Mouse (Mus musculus): ENCODE measurements around the gene Six1. TPM values are rescaled to one million over a fixed set of nuclear protein-coding genes. Genes with fewer than 3 reads are reported as not detected.

Six1 gene
- total RNA-seq, 1 experiment from 2014 or later: not detected

GRCm38 (mm10) chr12:73050811-73051580 lies 2.7 kb downstream of the Six1 start:
- ATAC-seq (ENCODE audit: extremely low read depth, insufficient number of reproducible peaks, low FRiP score, poor library complexity, severe bottlenecking): no peak

DNA sequence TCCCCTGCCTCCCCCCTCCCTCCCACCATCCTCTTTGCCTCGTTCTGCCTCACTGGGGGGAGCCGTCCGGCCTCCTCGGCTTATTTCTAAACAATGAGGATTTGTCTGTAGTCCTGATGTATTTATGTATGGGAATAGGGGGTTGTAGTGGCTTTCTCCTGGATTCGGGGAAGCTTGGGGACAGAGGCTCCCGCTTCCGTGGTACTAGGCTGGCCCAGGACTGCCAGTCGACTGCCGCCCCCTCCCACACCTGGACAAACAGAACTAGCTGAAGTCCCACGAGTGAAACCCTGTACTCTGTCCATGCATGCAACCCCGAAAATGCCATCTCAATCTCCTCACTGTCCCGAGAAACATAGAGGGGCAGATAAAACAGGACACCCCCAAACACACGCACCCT lies 3.4 kb downstream of the Six1 start:
- ATAC-seq (ENCODE audit: extremely low read depth, insufficient number of reproducible peaks, low FRiP score, poor library complexity, severe bottlenecking): no peak

- no peak for ATAC-seq (ENCODE audit: extremely low read depth, insufficient number of reproducible peaks, low FRiP score, poor library complexity, severe bottlenecking)
Observed at GRCm38 (mm10) chr12:73049520-73050225, 4.0 kb downstream of the Six1 start.

GRCm38 (mm10) chr12:73048537-73048936 lies 5.2 kb downstream of the Six1 start:
- ATAC-seq (ENCODE audit: extremely low read depth, insufficient number of reproducible peaks, low FRiP score, poor library complexity, severe bottlenecking): no peak

DNA sequence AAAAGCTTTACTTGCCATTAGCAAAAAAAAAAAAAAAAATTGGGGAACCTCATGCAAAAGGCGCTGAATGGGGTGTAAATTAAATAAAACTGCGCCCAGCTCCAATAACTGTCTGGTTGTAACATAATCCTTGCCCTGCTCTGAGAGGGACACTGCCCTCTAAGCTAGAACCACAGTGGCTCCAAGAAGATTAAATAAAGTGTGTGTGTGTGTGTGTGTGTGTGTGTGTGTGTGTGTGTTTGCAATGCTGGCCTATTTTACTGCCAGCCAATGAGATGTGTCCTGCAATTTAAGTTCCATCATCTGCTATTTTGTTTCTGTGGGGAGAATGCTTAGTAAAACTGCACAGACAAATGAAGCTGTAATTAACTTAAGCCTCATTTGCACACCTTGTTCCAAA lies 6.1 kb downstream of the Six1 start:
- ATAC-seq (ENCODE audit: extremely low read depth, insufficient number of reproducible peaks, low FRiP score, poor library complexity, severe bottlenecking): no peak

- ATAC-seq (ENCODE audit: extremely low read depth, insufficient number of reproducible peaks, low FRiP score, poor library complexity, severe bottlenecking): no peak
Observed at GRCm38 (mm10) chr12:73046607-73047180, 7.0 kb downstream of the Six1 start.

DNA sequence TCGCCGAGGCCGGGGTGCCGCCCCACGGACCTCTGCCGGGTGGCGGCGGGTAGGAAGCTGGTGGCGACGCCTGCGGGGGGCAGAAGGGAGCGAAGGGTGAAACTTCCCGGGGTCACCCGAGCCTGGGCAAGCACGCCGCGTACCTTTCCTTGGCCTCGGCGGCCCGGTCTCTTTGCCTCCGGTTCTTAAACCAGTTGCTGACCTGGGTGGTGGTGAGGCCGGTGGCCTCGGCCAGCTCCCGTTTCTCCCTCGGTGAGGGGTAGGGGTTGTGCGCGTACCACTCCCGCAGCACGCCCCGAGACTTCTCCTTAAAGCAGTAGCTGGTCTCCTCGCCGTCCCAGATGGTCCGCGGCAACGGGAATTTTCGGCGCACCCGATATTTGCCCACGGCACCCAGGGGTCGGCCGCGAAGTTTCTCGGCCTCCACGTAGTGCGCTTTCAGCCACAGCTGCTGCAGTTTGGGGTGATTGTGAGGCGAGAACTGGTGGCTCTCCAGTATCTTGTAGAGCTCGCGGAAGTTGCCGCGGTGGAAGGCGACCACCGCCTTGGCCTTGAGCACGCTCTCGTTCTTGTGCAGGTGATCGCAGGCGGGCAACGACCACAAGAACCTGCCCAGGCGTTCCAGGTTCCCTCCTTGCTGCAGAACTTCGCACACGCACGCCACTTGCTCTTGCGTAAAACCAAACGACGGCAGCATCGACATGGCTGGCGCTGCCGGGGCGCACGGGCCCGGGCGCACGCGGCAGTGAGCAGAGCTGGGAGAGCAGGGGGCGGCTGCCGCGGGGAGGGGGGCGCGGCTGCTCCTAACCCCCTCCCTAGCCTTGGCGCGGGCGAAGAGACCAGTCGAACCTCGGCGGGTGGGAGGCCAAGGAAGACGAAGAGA lies 7.7 kb downstream of the Six1 start:
- ATAC-seq (ENCODE audit: extremely low read depth, insufficient number of reproducible peaks, low FRiP score, poor library complexity, severe bottlenecking): no peak

DNA sequence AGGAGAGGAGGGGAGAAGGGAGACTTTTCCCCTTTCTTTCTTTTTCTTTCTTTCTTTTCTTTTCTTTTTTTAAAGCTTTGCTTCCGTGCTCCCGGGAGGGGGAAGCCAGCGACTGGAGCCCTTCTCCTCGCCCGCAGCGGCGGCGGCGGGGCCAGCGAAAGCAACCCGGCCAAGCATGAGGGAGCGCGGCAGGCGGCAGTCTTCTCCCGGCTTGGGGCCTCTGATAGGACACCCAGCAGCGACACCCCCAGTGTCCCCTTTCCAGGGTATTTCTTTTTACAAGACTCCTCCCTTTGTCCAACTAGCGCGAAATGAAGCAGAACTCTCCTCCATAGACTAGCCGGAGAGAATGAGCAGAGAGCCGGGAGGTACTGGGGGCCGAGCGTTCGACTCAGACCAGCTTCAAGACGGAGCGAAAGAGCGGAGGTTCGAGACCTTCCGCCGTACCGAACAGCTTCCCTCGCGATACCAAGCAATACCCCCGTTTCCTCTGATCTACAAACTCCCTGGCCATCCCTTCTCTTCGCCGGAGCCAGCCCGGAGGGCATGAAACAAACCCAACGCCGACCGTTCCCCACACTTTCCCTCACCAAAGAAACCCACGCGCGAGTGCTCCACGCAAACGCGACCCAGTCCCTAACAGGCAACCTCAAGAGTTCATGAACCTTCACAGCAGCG lies 8.5 kb downstream of the Six1 start:
- no peak for ATAC-seq (ENCODE audit: extremely low read depth, insufficient number of reproducible peaks, low FRiP score, poor library complexity, severe bottlenecking)

GRCm38 (mm10) chr12:73044221-73045045 lies 9.3 kb downstream of the Six1 start:
- ATAC-seq (ENCODE audit: extremely low read depth, insufficient number of reproducible peaks, low FRiP score, poor library complexity, severe bottlenecking): no peak

DNA sequence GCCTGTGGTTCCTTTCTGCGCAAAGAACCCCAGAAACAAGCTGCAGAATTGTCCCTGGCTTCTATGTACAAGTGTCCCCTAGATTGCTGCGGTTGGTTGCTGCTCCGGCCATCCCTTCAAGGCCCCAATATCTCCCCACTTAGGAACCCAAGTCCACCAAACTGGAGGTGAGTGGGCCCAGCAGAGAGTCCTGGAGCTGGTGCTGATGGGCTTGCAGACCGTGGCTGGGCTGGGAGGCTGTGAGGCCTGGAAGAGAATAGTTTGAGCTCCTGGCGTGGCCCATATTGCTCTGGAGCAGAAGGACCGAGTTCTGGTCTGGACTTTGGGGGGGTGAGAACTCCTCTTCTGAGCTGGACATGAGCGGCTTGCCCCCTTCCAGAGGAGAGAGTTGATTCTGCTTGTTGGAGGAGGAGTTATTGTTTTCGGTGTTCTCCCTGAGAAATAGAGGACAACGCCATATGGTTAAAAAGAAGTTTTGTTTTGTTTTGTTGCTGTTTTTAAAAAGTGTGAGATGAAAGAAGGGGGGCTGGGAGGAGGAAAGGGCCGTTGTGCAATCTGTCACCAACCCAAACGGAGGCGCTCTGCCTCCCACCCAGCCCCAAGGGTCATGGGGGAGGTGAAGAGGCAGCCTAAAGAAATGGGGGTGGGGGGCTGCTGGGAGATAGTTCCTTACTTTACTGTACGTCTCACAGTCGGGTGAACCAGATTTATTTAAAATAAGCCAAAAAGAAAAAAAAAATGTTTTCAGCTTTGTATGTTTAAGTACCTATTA lies 10.1 kb downstream of the Six1 start:
- ATAC-seq (ENCODE audit: extremely low read depth, insufficient number of reproducible peaks, low FRiP score, poor library complexity, severe bottlenecking): no peak

DNA sequence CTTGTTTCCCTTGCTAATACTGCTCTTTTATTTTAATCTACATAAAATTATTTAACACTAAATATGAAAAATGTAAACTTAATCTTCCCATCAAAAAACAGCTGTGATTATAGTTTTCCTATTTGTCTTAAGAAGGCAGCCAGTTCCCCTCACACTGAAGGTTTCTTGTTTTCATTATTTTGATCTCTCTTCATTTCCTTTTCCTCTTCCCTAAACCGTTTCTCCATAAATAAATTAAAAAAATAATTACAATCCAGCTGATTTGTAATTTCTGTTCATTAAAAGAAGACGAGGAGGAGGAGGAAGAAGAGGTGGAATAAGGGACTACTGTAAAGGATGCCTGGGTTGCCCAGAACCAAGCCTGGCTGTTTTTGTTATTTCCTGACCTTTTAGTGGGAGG lies 10.8 kb downstream of the Six1 start:
- ATAC-seq (ENCODE audit: extremely low read depth, insufficient number of reproducible peaks, low FRiP score, poor library complexity, severe bottlenecking): no peak

DNA sequence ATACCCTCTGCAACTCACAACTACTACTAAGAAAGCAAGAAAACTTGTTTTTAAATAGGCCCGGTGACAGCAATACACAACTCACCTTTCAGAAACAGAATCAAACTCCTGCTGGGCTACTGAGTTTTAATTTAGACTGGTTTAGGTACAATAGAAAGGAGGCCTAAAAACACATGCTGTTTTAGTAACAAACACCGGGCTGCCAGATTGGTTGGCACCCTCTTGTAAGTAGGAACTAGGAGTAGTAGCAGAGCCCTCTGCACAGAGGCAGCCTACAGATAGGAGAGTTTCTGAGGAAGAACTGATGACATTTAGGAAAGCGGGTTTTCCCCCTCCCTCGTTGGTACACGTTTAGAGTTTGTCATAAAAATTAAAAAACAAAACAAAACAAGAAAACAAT lies 11.3 kb downstream of the Six1 start:
- no peak for ATAC-seq (ENCODE audit: extremely low read depth, insufficient number of reproducible peaks, low FRiP score, poor library complexity, severe bottlenecking)

DNA sequence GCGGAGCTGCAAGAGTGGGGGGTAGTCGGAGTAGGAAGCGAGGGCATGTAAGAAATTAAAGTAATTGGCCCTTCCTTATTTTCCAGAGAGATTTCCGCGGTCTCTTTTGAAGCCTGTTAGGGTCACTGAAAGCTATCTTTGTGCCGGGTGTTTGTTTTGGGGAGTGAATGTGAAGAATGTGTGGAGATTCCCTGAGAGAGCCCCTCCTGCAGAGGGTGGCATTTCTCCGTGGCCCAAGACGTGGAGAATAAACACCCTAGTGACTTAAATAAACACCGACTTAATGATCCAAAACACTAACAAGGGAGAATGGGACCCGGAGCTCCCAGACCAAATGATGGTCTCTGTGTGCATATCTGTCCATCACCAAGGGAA lies 12.4 kb downstream of the Six1 start:
- no peak for ATAC-seq (ENCODE audit: extremely low read depth, insufficient number of reproducible peaks, low FRiP score, poor library complexity, severe bottlenecking)

DNA sequence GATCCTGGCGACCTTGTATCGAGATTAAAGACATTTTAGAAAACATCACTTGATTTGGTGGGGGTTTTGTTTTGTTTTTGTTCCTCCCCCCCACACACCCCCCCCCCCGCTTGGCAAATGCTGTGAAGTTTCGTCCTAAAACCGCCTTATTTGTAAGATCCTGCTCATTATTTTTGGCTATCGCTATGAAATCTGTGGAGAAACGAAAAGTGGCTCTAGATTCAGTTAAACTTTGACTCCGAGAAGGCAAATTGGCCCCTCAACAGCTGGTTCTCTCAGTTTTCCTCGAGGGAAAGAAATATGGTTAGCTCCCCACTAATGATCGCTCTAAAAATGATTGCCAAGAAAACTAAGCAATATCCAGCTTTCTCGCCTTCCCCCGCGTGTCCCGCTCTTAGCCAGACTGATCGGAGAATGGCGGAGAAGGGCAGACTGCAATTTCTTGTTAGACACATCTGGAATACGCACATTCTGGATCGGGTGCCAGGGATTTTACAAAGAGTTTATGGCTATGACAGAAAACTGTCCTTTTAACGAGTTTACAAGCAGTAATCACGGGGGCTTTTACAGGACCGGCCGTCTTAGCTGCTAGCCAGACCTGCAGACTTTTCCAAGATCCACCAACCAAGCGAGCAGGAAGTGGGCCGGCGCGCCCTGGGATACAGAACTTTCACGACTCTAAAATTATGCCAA lies 13.0 kb downstream of the Six1 start:
- no peak for ATAC-seq (ENCODE audit: extremely low read depth, insufficient number of reproducible peaks, low FRiP score, poor library complexity, severe bottlenecking)

DNA sequence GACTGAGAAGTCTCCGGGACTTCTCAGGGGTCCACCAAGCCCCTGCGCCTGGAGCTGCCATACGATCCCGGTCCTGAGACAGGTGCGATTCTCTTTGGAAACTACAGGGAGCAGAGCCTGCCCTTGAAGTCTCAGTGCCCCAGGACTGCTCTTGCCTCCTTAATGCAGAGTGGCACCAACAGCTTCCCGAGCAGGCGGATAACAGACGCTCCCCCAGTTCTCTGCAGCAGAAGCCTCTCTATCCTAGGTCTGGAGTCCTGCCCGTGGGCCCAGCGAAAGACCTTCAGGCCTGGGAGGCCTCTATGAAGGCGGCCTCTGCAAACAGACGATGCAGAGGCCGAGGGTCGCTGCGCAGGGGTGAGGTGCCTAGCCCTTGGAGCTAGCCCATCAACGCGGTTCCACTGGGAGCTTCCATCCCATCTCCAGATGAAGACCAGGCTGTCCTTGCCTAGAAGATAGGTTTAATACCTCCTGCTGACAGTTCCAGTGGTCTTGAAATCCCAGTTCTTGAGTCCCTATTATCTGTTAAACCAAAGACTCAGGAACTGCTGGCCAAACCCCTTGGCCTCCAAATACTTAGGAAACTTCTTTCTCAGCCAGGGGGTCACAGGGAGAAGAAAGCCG lies 13.6 kb downstream of the Six1 start:
- no peak for ATAC-seq (ENCODE audit: extremely low read depth, insufficient number of reproducible peaks, low FRiP score, poor library complexity, severe bottlenecking)

Data from neutrophil, adult 5-6 weeks (primary cell).